Mouse (Mus musculus) thymus, postnatal 10 days (tissue): Measurements from ENCODE around the gene Krt16.
"Not testable (repeated sequence)": the region's sequence is repeated elsewhere in the genome, so short reads cannot be mapped to it uniquely, and the experiment has no call there.

Experiments
- DNase-seq, 2 experiments: peaks; one replicate each; pipeline ENCODE4 v3.0.0; 2021; ENCODE audit warnings: low spot score in 2 of 2

Krt16 gene

DNA sequence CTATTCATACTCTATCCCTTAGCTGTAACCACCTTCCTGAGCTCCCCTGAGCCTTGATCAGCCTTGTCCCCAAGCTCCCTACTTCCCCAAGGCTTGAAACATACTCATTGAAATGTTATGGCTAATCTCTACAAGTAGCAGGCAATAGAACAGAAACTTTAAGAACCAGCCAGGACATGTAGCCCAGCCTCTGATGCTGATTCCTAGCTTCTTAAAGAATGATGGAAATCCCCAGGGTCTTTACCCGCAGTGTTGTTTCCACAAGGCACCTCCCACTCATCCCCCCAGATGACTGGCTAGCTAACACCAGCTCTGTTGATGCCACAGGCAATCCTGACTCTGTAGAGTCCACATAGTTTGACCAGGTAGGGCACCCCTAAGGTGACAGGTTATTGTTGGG, 9.3 kb upstream of the Krt16 start:
- no peak for DNase-seq

DNA sequence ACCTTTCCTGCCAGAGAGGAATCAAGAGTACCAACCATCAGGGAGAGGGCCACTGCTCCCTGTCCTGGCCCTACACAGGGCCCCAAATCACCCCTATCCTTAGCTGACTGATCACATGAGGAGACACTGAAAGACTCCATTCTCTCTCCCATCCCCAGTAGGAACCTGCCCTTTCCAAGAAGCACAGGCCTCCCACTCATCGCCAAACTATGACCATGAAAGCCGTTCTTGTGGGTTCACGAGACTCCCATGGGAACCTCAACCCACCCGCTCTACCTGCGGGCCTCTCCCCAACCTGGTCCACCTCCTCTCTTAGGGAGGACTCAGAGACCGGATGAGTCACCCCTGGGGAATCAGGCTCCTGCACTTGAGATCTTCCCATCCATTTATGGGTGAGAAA, 6.8 kb upstream of the Krt16 start:
- DNase-seq = no peak

DNA sequence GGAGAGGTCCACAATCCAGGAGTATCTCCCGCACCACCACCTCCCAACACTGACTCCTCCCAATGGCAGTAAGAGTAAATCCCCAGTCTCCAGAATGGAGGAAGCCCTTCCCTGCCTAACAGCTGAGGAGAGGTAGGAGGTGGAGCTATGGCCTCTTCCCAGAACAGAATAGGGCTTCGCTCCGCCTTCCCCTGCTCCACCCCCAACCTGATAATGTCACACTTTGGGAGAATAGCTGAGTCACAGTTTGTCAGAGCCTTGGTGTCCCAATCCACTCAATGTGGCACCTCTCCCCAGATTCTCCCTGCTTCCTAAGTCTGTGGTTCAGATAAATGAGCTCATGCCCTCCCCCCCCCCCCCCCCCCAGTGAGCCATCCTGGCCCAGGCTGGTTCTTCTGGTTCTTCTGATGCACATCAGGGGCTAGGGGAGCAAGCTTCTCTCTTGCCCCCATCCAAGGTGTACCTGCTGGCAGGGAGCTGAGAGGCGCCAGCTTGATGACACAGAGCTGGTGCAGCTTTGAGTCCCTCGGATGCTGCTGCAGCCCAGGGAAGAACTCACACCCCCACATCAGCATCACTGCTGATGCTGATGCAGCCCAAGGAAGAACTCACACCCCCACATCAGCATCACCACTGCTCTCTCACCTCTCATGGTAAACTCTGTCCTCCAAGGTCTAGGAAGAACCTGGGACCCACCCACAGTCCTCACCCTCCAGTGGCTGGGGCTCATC, 5.8 kb upstream of the Krt16 start:
- no peak for DNase-seq

DNA sequence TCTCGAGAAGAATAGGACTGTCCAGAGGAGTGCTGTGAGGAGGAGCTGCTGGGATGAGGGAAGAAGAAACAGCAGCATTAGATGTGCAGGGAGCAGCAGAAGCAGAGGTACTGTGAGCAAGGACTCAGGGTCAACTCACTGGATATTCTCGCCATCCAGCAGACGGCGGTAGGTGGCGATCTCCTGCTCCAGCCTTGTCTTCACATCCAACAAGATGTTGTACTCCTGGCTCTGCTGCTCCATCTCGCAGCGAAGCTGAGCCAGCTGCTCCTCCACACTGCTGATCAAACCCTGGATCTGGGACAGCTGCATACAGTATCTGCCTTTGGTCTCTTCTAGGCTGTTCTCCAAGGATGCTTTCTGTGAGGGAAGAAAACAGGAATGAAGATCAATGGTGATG, 2.2 kb downstream of the Krt16 start:
- DNase-seq = not testable (repeated sequence)

DNA sequence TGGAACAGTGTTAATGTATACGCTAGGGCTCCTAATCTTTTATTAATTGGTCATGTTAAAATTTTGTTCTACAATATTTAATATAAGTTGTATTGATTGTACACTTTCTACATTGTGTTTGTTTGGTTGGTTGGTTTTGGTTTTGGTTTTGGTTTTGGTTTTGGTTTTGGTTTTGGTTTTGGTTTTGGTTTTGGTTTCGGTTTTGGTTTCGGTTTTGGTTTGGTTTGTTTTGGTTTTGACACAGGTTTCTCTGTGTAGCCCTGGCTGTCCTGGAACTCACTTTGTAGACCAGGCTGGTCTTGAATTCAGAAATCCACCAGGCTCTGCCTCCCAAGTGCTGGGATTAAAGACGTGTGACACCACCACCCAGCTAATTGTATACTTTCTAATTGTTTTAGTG, 8.4 kb downstream of the Krt16 start:
- DNase-seq = not testable (repeated sequence)

DNA sequence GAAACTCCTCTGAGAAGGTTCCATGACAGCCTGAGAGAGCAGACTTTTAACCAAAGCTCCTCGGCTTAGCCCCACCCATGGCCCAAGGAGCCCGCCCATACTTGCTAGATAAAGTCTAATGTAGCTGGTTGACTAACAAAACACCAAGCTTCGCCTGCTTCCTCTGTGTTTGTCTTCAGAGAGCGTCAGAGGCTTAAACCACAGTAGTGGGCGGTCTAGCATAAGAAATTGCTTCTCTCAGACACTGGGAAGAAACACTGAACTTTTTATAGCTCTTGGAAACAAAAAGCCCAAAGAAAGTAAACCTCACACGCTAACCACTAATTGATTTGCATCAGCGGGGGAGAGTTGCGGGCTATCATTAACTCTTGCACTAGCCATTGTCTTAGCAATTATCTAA, 27.0 kb downstream of the Krt16 start:
- DNase-seq = no peak

DNA sequence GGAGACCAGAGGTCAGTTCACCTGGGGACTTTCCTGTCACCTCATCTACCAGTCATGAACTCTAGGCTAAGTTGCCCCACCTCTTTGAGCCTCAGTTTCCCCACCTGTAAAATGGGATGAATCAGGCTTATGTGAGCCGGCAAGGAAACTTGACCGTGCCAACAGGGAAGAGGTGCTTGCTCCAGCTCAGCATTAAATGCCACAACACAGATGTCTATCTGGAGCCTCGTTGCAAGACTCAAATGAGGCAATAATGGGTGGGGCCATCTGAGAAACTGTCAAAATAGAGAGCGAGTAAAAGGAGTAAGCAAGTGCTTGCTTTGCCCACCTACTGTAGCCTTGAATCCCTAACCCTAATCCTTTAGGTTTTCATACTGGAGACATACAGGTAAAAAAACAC, 29.4 kb downstream of the Krt16 start:
- DNase-seq = no peak

DNA sequence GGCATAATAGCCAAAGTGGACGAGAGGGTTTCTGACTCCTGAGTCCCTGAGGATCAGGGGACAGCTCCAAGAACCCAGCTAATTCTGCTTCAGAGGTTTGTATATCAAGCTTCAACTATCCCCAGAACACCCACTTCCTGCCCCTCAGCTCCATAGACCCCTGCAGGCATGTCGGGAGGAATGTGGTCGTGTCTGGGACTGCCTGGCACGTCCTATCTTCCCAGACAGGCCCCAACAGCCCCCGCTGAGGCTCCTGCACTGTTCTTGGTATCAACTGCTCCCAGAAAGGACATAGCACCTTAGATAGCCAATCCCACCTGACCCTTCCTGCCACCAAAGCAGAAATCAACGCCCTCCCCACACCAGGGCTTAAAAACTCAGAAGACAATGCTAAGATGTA, 40.2 kb downstream of the Krt16 start:
- DNase-seq = no peak

DNA sequence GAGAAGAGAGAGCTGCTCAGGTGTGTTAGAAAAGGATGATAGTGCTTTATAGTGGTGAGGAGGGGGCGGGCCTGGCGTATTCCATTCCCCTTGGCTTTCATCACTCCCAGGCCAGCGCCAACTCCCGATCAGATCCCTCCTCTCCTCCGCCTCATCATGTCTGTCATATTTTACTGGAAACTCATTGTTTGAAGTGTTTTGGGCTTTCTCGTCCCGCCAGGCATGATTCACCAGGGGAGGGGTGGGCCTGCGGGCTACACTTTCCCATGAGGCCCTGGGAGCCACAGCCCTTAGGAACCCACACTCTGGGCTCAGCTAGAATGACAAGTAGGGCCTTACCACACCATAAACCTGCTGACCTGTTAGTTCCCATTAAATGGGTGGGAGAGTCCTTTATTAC, 41.2 kb downstream of the Krt16 start, which contains the start of gene Krt14:
Gene Krt14 (minus strand): TSS at position 51 of the 400 bp plus-strand sequence.
- DNase-seq = no peak

DNA sequence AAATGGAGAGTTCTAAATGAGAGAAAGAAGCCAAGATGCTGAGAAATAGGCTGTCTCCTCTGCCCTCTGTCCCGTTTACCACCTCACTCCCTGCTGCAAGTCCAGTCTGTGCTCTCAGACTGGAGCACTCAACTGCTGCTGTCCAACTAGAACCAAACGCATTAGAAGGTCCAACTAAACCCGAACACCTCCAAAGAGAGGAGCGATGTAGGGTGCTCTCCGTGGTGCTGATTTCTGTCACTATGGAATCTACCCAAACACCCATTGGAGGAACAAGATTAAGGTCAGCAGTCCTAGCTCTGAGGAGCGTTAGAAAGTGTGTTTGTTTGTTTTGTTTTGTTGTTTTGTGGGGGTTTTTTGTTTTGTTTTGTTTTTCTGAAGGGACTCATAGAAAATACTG, 45.3 kb downstream of the Krt16 start:
- DNase-seq = no peak

DNA sequence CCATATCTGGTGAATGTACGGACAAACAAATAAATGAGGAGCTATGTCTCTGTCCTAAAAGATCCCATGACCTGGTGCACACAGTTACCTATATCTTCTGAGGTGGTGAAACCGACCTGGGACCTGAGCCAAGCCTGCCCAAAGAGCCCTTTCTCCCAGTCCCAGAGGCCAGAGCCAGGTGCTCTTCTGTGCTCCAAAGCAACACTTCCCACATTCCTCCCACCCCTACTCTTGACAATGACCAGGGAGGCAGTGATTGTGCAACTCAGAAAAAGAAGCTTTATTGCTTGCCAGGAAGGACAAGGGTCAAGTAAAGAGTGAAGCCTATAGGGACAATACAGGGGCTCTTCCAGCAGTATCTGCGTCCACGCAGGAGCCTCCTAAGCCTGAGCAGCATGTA, 45.8 kb downstream of the Krt16 start:
- no peak for DNase-seq

DNA sequence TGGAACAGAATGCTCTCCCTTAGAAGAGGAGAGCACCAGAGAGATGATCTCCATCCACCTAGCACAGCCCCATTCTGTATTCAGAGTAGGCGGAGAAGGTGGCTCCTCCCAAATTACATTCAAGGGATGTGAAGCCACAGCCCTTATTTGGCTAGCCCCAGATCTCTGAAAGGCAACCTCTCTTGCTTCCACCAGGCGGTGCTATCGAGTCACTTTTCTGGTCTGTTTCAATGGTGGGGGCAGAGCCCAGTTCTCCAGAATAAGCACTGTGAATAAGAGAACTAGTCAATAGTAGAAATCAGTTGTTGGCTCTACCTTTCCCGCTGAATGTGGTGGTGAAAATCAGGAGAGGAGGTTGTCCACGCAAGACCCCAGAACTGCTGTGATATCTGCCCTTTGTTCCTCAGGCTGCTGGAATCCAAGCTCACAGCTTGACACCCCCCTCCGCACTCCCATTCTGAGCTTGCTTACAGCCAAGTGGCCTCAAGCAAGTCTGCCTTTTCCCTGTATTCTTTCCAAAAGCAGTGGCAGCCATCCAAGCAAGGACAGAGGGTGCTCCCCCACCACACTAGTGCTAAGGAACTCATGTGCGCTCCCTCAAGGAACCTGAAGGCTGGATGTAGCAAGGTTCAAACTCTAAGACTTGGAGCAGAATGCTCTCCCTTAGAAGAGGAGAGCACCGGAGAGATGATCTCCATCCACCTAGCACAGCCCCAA, 48.4 kb downstream of the Krt16 start:
- DNase-seq = peak in 1 of 2 experiments; percentile 13

DNA sequence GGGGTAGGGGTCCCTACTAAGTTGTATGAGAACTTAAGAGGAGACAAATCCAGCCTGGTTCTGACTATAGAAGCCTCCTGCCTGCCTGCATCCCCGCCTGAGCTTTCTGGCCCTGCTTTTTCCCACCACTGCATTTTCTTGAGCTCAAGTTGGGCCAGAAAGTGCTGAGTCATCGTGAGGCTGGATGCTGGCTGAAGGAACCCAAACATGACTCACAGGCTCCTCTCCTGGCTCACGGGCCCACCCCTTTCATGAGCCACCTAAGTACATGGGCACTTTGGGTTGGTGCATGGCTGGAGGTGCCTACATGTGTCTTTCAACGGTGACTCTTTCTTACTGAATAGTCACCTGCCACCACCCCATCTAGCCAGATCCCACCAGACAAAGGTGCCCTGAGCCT, 50.0 kb downstream of the Krt16 start:
- DNase-seq = no peak
